Mouse (Mus musculus) heart, embryonic 16.5 days (tissue): ENCODE measurements around the gene Btg4. TPM values are rescaled to one million over a fixed set of nuclear protein-coding genes. Genes with fewer than 3 reads are reported as not detected.
A peak's percentile ranks its signal among the peaks of the same experiment; 100 is the strongest.

Experiments
- ATAC-seq: fragments of 200-750 bp; cut with Nextera tagmentation; replicated peaks from 2 replicates; pipeline ENCODE4 v1.8.0; 2017; ENCODE audit warnings: moderate number of reproducible peaks; ENCODE audit not compliant: insufficient read depth, low FRiP score; ENCODE audit errors: extremely low read depth
- H3K27ac ChIP-seq: fragments of 300-500 bp; sonication (generic); 2 replicates; pipeline ENCODE4 v1.5.1; 2014; ENCODE audit warnings: mild to moderate bottlenecking, low read length, control low read depth, moderate library complexity
- H3K27me3 ChIP-seq: fragments of 300-500 bp; sonication (generic); 2 replicates; pipeline ENCODE4 v1.6.1; 2014; ENCODE audit warnings: low read length, mixed read lengths; ENCODE audit not compliant: control insufficient read depth, insufficient read depth
- H3K36me3 ChIP-seq: fragments of 300-500 bp; sonication (generic); 2 replicates; pipeline ENCODE4 v1.6.1; 2014; ENCODE audit not compliant: control insufficient read depth, insufficient read depth
- H3K4me1 ChIP-seq: fragments of 300-500 bp; sonication (generic); 2 replicates; pipeline ENCODE4 v1.6.1; 2014; ENCODE audit warnings: low read length, mixed read lengths; ENCODE audit not compliant: control insufficient read depth, insufficient read depth
- H3K4me2 ChIP-seq: fragments of 300-500 bp; sonication (generic); 2 replicates; pipeline ENCODE4 v1.6.1; 2014; ENCODE audit warnings: low read depth, mild to moderate bottlenecking, control low read depth, low read length
- H3K4me3 ChIP-seq: fragments of 300-500 bp; sonication (generic); 2 replicates; pipeline ENCODE4 v1.5.1; 2014; ENCODE audit warnings: mild to moderate bottlenecking, control low read depth, low read length
- H3K9ac ChIP-seq: fragments of 300-500 bp; sonication (generic); 2 replicates; pipeline ENCODE4 v1.6.1; 2014; ENCODE audit warnings: low read length, control low read depth
- H3K9me3 ChIP-seq: fragments of 300-500 bp; sonication (generic); replicated peaks from 2 replicates; pipeline ENCODE4 v1.6.1; 2016; ENCODE audit warnings: low read length; ENCODE audit not compliant: control insufficient read depth
- WGBS: fragments of 180-500 bp; shearing (Covaris S2); extraction: QIAGEN DNeasy Blood & Tissue Kit; methylation state at CpG from one replicate; pipeline ENCODE4 v1.1.7; 2014; 5-methylcytosine and 5-hydroxymethylcytosine counted together
- polyA plus RNA-seq: library from polyadenylated mRNA; unstranded; fragments of >200 nt; fragmentation: Nextera tagmentation; extraction: Ambion mirVana; gene quantifications from 2 replicates; pipeline ENCODE4 v1.2.1, GENCODE M21; 2015

The Btg4 gene
- polyA plus RNA-seq = not detected in 2 replicates

GRCm38 (mm10) chr9:51060601-51061000 is at the start of gene Btg4:
Gene Btg4, plus strand, starts transcription at chr9:51060901.
- no peak for ATAC-seq
- no peak within 1 kb of the TSS for H3K9ac ChIP-seq
- 0 out of 2 replicates have a peak, but pooled peaks cover 2% of the 10 kb centered on the region for H3K36me3 ChIP-seq
- no peaks in the 10 kb centered on the region for H3K4me1 ChIP-seq
- no peaks in the 10 kb centered on the region for H3K9me3 ChIP-seq
- no peak within 1 kb of the TSS for H3K4me2 ChIP-seq
- WGBS = 85% methylated on average over 2 of the region's 2 CpGs
- H3K27ac ChIP-seq = no peak within 1 kb of the TSS
- no peak within 1 kb of the TSS for H3K4me3 ChIP-seq
- H3K27me3 ChIP-seq = no peaks in the 10 kb centered on the region

GRCm38 (mm10) chr9:51013644-51014043 is 47.1 kb upstream of the Btg4 start:
- Histone ChIP-seq H3K36me3 (no peaks in the 10 kb centered on the region), H3K27ac (no peak overlapping the region), H3K4me2 (no peak overlapping the region), H3K4me3 (no peak overlapping the region), H3K9ac (no peak overlapping the region), H3K27me3 (no peaks in the 10 kb centered on the region), H3K9me3 (no peaks in the 10 kb centered on the region), H3K4me1 (peaks cover 7% of the 10 kb centered on the region)
- WGBS = 68% methylated on average over 1 of the region's 1 CpGs
- no peak for ATAC-seq

- no peak overlapping the region for H3K4me3 ChIP-seq
- no peak overlapping the region for H3K27ac ChIP-seq
- H3K4me1 ChIP-seq = peaks cover 2% of the 10 kb centered on the region; the same call in 1 of the 2 replicates
- no peak overlapping the region for H3K9ac ChIP-seq
- H3K27me3 ChIP-seq = no peaks in the 10 kb centered on the region
- WGBS = 21% methylated on average over 4 of the region's 4 CpGs
- no peak overlapping the region for H3K4me2 ChIP-seq
- H3K9me3 ChIP-seq = no peaks in the 10 kb centered on the region
- no peak for ATAC-seq
- no peaks in the 10 kb centered on the region for H3K36me3 ChIP-seq
Measured at GRCm38 (mm10) chr9:51015732-51016131, 45.0 kb upstream of the Btg4 start.

- WGBS = 70% methylated on average over 7 of the region's 7 CpGs
- no peak for ATAC-seq
- Histone ChIP-seq H3K4me3 (no peak overlapping the region), H3K4me1 (peaks cover 2% of the 10 kb centered on the region; the same call in 1 of the 2 replicates), H3K36me3 (no peaks in the 10 kb centered on the region), H3K27me3 (no peaks in the 10 kb centered on the region), H3K27ac (no peak overlapping the region), H3K9ac (no peak overlapping the region), H3K9me3 (no peaks in the 10 kb centered on the region), H3K4me2 (no peak overlapping the region)
Measured at GRCm38 (mm10) chr9:51019670-51020069, 41.0 kb upstream of the Btg4 start.

- no peaks in the 10 kb centered on the region for H3K36me3 ChIP-seq
- H3K4me1 ChIP-seq = peaks cover 2% of the 10 kb centered on the region; the same call in 1 of the 2 replicates
- no peak overlapping the region for H3K27ac ChIP-seq
- H3K27me3 ChIP-seq = no peaks in the 10 kb centered on the region
- no peaks in the 10 kb centered on the region for H3K9me3 ChIP-seq
- WGBS = 52% methylated on average over 3 of the region's 3 CpGs
- H3K4me2 ChIP-seq = no peak overlapping the region
- no peak overlapping the region for H3K4me3 ChIP-seq
- no peak for ATAC-seq
- no peak overlapping the region for H3K9ac ChIP-seq
Measured at GRCm38 (mm10) chr9:51020351-51020750, 40.4 kb upstream of the Btg4 start.

GRCm38 (mm10) chr9:51021123-51021795 is 39.4 kb upstream of the Btg4 start:
- WGBS = 76% methylated on average over 4 of the region's 4 CpGs

GRCm38 (mm10) chr9:51026952-51027351 is 33.7 kb upstream of the Btg4 start:
- no peak for ATAC-seq
- H3K9me3 ChIP-seq = no peaks in the 10 kb centered on the region
- H3K4me2 ChIP-seq = no peak overlapping the region
- H3K9ac ChIP-seq = no peak overlapping the region
- no peak overlapping the region for H3K4me3 ChIP-seq
- WGBS = 71% methylated on average over 1 of the region's 1 CpGs
- H3K27ac ChIP-seq = no peak overlapping the region
- no peaks in the 10 kb centered on the region for H3K36me3 ChIP-seq
- no peaks in the 10 kb centered on the region for H3K4me1 ChIP-seq
- H3K27me3 ChIP-seq = no peaks in the 10 kb centered on the region

More at GRCm38 (mm10) chr9:51021123-51021795, 39.4 kb upstream of the Btg4 start:
- no peak overlapping the region for H3K4me3 ChIP-seq
- no peaks in the 10 kb centered on the region for H3K9me3 ChIP-seq
- no peaks in the 10 kb centered on the region for H3K36me3 ChIP-seq
- ATAC-seq = no peak
- H3K27ac ChIP-seq = no peak overlapping the region
- no peak overlapping the region for H3K9ac ChIP-seq
- no peaks in the 10 kb centered on the region for H3K4me1 ChIP-seq
- no peaks in the 10 kb centered on the region for H3K27me3 ChIP-seq
- H3K4me2 ChIP-seq = no peak overlapping the region

- Histone ChIP-seq H3K4me2 (no peak overlapping the region), H3K36me3 (no peaks in the 10 kb centered on the region), H3K4me3 (no peak overlapping the region), H3K9ac (no peak overlapping the region), H3K4me1 (no peaks in the 10 kb centered on the region), H3K27ac (no peak overlapping the region), H3K9me3 (no peaks in the 10 kb centered on the region), H3K27me3 (no peaks in the 10 kb centered on the region)
- ATAC-seq = no peak
- WGBS = 35% methylated on average over 1 of the region's 1 CpGs
Measured at GRCm38 (mm10) chr9:51030147-51030546, 30.6 kb upstream of the Btg4 start.

- 42% methylated on average over 6 of the region's 6 CpGs for WGBS
- H3K4me3 ChIP-seq = no peak overlapping the region
- H3K27ac ChIP-seq = 0 out of 2 replicates have a peak overlapping the region, but pooled peaks have one; percentile 36
Measured at GRCm38 (mm10) chr9:51031603-51032002, 29.1 kb upstream of the Btg4 start.

More at GRCm38 (mm10) chr9:51031603-51032002, 29.1 kb upstream of the Btg4 start:
- Histone ChIP-seq H3K9me3 (no peaks in the 10 kb centered on the region), H3K36me3 (no peaks in the 10 kb centered on the region), H3K4me1 (peaks cover 5% of the 10 kb centered on the region; the same call in 1 of the 2 replicates), H3K4me2 (no peak overlapping the region), H3K9ac (no peak overlapping the region), H3K27me3 (no peaks in the 10 kb centered on the region)
- no peak for ATAC-seq
